Mouse (Mus musculus): Measurements from ENCODE around the gene Kdf1. TPM values are rescaled to one million over a fixed set of nuclear protein-coding genes. Genes with fewer than 3 reads are reported as not detected.

The Kdf1 gene
- total RNA-seq, 2 experiments from 2014 or later: not detected

DNA sequence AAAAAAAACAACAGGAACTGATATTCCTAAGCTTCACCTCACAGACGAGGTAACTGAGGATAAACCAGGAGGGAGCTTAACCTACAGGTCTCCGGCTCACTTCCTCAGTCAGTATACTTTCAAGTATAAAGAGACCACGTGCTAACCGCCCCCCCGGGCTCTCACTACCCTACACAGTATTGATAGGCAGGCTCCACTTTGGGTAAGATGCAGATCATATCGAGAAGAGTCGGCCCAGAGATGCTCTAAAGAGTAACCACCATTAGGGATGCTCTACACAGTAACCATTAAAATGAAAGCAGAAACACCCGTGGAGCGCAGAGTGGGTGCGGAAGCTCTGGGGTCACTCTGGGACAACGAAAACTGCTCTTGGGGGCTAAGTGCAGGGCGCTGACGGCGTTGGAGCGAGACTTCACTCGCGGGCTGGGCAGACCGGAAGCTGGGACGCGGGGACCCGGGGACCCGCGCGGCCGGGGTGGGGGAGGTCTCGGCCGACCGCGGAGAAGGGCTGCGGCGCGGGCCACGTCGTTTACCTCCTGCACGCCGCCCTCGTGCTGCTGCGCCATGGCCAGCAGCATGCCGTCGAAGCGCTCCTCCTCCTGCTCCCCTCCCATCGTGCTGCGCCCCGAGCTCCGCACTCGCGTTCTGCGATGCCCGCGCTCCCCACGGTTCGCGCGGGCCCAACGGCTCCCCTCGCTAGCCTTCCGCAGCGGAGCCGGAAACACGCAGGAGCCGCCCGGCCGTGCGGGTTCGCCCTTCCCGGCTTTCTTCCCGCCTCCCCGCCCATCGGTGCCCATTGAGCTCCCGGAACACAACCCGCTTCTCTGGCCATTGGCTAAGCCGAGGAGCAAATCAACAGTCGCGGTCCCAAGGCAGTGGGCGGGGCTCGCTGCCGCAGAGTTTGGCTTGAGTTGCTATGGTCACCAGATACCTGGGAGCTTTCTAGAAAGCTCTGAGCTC is 26.8 kb downstream of the Kdf1 start, which contains the start of gene Nudc:
Nudc (minus strand) TSS at position 725 of the 960 bp plus-strand sequence.
- Histone ChIP-seq H3K27ac (peak within 1 kb of the TSS; percentile 87), H3K4me3 (peak within 1 kb of the TSS; percentile 92)
- TF ChIP-seq CTCF (IDR thresholded peaks at IDR 0.05): no peak
- intact Hi-C loops (cut with DNase I): no loop called here
- peak; percentile 98 for DNase-seq

DNA sequence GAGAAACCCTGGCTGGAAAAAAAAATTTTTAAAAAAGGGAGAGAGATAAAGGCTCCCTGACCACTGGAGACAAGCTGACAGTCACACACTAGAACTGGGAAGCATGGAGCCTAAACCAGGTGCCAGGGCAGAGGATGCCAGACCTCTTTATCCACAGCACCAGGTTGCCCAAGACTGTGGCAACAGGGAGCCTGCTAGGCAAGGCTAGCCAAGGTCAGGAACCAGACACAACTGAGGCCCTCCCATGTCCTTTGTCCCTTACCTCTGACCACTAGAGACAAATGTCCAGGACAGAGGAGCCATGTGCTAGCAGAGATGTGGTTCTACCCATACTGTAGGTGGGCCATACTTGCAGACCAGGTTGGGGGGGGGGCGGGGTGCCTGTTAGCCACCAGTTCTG is 33.3 kb downstream of the Kdf1 start:
- no peak for DNase-seq
- Histone ChIP-seq H3K27ac (no peak overlapping the region), H3K4me3 (no peak overlapping the region)
- no peak for TF ChIP-seq CTCF (IDR thresholded peaks at IDR 0.05)
- intact Hi-C loops (cut with DNase I): no loop called here

DNA sequence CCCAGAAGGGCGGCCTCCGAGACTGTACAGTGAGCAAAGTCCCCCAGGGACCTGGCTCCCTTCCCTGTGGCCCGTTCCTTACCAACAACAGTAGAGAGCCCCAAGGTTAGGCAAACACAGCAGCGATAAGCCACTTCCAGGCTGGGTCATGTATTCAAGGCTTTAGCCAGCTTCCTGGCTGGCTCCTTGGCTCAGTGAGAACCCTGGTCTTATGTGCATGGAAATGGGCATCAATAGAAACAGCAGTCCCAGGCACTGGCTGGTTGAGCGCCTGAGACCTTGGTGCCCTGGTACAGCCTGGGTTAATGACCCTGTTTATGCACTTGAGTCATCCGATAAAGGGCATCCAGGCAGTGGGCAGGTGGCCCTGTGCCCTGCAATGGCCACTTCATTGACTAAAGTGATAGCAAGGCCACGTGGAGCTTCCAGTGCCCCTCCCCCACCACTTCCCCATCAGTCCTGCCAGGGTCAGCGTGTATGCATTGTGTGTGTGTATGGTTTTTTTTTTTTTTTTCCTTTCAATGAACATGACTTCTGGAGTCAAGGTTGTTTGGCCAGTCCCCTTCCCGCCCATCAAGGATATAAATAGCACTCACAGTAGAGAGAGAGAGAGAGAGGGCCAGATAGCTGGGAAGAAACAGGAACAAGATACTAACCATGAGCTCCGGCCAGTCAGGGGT is 34.1 kb downstream of the Kdf1 start, which contains the start of gene Nr0b2:
Nr0b2 (plus strand) TSS at position 609 of the 680 bp plus-strand sequence.
- Histone ChIP-seq H3K4me3 (no peak within 1 kb of the TSS), H3K27ac (no peak within 1 kb of the TSS)
- no peak for DNase-seq
- intact Hi-C loops (cut with DNase I): no loop called here
- TF ChIP-seq CTCF (IDR thresholded peaks at IDR 0.05): no peak

DNA sequence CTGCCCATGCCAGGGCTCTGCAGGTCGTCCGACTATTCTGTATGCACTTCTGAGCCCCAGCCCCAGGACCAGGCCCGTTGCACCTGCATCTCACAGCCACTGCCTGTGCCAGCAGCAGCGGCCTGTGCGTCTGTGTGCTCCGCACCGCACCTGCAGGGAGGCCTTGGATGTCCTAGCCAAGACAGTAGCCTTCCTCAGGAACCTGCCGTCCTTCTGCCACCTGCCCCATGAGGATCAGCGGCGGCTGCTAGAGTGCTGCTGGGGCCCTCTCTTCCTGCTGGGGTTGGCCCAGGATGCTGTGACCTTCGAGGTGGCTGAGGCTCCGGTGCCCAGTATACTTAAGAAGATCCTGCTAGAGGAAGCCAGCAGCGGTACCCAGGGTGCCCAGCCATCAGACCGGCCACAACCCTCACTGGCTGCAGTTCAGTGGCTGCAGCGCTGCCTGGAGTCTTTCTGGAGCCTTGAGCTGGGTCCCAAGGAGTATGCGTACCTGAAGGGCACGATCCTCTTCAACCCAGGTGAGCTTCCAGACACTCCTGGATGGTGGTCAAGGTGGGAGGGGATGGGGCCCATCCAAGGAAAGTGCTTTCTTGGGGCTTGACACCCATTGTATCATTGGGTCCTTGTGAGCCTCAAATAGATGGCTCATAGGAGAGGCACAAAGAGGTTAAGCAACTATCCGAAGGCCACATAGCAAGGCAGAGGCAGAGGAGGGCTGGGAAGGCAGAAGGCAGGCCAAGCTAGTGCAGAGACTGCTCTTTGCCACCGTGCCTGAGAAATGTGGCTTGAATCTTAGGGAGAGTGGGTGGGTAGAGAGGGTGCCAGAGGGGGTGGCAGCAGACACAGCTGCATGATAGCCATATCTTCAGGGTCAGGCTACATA is 34.9 kb downstream of the Kdf1 start:
- no peak for TF ChIP-seq CTCF (IDR thresholded peaks at IDR 0.05)
- no peak overlapping the region for H3K27ac ChIP-seq
- intact Hi-C loops (cut with DNase I): no loop called here
- no peak overlapping the region for H3K4me3 ChIP-seq
- no peak for DNase-seq

DNA sequence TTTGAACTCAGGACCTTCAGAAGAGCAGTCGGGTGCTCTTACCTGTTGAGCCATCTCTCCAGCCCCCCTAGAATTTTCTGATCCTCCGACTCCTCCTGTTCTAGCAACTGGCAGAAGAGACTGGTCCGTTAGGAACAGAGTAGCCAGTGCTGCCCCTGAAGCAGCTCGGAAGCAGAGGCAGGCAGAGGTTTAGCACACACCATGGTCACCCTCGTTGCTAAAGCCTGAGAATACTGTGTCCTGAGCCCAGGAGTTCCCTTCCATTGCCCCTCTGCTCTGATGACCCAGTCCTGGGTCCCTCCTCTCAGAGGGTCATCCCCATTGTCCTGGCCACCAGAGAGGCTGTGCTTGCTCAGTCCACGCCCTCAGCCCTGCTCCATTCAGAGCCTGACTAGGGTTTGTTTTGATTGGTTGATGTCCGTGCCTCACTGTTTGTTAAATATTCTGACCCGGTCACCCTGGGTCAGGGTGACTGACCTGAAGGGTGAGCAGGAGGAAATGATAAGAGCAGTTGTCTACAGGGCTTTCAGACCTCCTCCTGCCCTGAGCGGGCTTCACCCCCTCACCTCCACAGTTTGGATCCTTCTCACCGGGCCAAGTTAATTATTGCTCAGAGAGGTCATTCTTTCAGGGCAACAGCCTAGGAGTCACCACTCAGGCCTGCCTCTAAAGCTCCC is 38.4 kb downstream of the Kdf1 start:
- intact Hi-C loops (cut with DNase I): no loop called here
- no peak overlapping the region for H3K27ac ChIP-seq
- H3K4me3 ChIP-seq: no peak overlapping the region
- no peak for TF ChIP-seq CTCF (IDR thresholded peaks at IDR 0.05)
- DNase-seq: no peak

DNA sequence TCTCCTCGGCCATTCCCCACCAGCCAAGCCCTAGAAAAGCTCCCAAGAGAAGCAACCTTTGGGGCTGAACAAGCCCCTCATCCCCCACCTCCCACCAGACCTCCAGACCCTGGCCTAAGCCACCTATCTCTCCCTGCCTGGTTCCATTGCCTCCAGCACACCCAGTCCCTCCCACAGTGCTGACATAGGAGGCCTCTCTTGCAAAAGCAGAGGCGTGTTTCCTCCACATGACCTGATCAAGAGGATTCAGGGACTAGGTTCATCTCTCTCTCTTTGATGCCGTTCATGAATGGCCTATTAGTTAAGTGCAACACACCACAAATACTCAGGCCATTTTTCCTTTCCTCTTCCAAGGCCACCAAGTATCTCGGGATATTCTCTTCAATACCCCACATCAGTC is 41.1 kb downstream of the Kdf1 start:
- Histone ChIP-seq H3K4me3 (no peak overlapping the region), H3K27ac (no peak overlapping the region)
- intact Hi-C loops (cut with DNase I): no loop called here
- no peak for TF ChIP-seq CTCF (IDR thresholded peaks at IDR 0.05)
- DNase-seq: no peak

DNA sequence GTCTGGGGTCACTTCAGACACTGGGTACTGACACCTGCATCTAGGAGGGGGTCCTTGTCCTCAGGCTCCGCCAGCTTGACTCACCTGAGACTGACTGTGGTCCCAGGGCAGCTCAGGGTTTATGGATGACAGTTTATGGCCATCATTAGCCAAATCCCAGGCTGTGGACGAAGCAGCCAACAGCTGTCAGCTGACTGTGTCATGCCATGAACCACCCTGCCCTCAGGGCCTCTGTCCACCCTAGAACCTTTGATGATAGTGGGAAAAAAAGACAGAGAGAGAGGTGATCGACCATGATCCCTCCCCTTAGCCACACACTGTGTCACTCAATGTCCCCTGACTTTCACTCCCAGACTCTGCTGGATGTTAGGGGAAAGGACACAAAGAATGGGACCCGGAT is 42.9 kb downstream of the Kdf1 start:
- no peak for DNase-seq
- no peak overlapping the region for H3K27ac ChIP-seq
- intact Hi-C loops (cut with DNase I): no loop called here
- no peak for TF ChIP-seq CTCF (IDR thresholded peaks at IDR 0.05)
- no peak overlapping the region for H3K4me3 ChIP-seq

DNA sequence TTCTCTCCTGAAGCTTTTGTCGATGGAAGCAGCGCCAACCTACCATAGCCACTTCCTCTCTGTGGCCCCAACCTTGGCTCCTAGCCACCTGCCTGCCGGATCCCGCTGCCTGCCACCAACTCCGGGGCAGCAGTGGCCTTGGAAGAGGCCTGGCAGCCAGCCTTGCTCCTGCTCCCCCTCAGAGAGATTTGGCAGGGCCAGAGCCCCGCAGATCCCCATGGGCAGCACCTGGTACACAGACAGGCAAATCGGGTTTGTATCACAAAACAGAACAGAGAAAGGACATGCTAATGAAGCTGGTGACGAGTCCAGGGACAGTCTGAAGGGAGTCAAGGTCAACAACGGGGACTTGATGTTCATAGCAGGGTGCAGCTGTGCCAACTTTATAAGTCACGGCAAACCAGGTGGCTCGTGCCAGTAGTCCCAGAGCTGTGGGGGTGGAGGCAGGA is 44.4 kb downstream of the Kdf1 start:
- H3K27ac ChIP-seq: no peak overlapping the region
- H3K4me3 ChIP-seq: no peak overlapping the region
- no peak for DNase-seq
- no peak for TF ChIP-seq CTCF (IDR thresholded peaks at IDR 0.05)
- intact Hi-C loops (cut with DNase I): no loop called here

DNA sequence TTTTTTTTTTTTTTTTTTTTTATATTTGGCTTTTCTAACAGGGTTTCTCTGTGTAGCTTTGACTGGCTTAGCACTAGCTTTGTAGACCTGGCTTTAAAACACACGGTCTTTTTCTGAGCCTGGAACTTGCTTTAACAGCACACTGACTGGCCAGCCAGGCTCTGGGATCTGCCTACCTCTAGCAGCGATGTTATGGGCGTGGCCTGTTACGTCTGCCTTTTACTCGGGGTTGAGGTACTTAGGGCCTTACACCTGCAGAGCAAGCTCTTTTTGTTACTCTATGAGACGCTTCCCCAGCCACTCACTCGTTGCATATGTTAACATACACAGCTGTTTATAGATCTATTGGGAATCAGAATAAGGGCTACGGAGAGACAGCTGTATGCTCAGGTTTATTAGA is 48.5 kb downstream of the Kdf1 start:
- Histone ChIP-seq H3K27ac (no peak overlapping the region), H3K4me3 (no peak overlapping the region)
- TF ChIP-seq CTCF (IDR thresholded peaks at IDR 0.05): no peak
- intact Hi-C loops (cut with DNase I): no loop called here
- no peak for DNase-seq

DNA sequence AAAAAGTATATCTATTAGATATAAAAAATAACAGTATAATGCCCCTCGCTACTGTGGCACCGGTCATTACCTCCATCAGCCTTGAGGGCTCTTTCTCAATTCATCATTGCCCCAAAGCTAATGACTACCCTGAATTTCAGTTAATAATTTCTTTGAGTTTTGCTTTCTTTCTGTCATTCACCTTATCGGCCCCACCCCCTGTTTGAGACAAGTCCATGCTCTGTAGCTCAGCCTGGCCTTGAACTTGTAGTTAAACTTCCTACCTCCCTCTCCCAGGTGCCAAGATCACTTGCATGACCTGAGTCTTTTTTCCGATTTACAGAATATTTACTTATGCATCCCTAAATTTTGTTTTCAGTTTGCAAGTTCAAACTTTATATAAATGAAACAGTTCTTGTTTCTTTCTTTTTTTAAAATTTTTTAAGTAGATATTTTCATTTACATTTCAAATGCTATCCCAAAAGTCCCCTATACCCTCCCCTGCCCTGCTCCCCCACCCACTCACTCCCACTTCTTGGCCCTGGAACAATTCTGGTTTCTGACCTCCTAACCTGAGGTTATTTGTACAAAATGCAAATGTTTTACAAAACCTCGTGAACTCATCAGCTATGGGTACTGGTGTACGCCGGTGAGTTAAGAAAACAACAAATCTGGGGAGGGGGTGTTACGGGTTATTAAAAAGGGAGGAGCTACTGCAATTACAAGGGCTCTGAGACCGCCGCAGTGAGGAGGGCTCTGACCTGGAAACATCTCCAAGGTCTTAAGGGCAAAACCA is 50.7 kb downstream of the Kdf1 start:
- intact Hi-C loops (cut with DNase I): no loop called here
- H3K4me3 ChIP-seq: no peak overlapping the region
- no peak for TF ChIP-seq CTCF (IDR thresholded peaks at IDR 0.05)
- H3K27ac ChIP-seq: no peak overlapping the region
- DNase-seq: no peak

DNA sequence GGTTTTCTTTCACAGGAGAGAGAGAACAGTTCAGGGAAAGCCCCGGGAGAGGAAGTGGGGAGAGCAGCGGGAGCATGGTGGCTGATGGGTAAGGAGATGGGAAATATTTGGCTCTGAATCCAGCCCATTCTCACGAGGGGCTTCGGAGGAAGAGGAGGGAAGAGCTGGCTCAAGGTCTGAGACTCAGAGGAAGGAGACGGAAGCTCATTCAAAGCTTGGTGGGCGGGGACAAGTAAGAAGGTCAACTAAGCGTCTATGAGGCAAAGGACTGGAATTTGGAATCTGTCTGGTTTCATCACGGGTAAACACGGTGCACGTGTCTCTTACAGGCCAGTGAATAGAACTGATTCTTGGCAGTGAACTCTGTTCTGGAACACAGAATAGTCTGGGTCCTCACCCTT is 51.3 kb downstream of the Kdf1 start:
- no peak overlapping the region for H3K27ac ChIP-seq
- intact Hi-C loops (cut with DNase I): no loop called here
- no peak for DNase-seq
- TF ChIP-seq CTCF (IDR thresholded peaks at IDR 0.05): no peak
- H3K4me3 ChIP-seq: no peak overlapping the region

Data from gastrocnemius, adult 2 months (tissue).